Mouse (Mus musculus): ENCODE measurements around the gene Slc11a1. TPM values are rescaled to one million over a fixed set of nuclear protein-coding genes. Genes with fewer than 3 reads are reported as not detected.

Gene Slc11a1
- total RNA-seq, 2 experiments from 2014 or later = 48.1 to 60.8 TPM

DNA sequence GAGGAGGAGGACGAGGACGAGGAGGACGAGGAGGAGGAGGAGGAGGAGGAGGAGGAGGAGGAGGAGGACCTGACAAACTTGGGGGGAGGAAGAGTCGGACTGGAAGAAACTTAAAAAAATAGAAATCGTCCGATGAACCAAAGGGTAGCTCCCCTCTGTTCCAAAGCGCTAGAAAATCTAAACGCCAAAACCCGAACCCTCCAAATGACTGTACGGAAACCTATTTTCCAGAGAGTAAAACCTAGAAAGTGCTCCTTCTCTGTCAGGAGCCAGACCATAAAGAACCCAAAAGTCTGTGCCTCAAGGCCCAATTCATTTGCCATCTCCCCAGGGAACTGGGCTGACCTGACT lies 11.3 kb downstream of the Slc11a1 start:
- ATAC-seq (ENCODE audit: poor library complexity, severe bottlenecking) = no peak

DNA sequence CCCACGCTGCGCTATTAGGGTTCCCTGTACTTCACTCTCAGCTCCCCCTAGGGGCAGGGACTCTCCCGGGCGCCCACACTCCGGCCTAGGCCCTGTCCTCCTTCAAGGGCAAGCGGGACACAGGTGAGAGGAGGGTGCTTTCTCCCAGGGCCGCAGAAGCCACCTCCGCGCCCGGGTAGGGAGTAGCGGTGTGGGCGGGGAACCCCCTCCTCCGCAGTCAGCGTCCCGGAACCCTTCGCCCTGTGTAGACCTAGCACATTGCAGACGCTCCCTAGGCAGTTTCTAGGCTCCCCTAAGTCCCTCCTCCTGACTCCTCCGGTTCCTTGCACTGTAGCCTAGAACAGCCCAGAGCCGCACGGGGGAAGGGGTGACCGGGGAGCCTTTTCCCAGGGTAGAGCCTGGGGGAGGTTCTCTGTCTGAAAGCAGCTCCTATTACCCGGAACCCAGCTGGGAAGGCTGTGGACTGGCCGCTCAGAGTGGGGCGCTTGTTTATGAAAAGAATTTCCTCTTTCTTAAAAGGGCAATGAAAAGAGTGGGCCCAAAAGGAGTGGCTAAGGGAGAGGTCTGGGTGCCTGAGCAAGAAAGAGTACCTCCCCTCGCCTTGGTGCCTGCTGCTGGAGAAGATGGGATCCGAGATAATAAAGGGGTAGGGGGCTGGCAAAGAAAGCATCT lies 11.9 kb downstream of the Slc11a1 start:
- peak; percentile 59 for ATAC-seq (ENCODE audit: poor library complexity, severe bottlenecking)

DNA sequence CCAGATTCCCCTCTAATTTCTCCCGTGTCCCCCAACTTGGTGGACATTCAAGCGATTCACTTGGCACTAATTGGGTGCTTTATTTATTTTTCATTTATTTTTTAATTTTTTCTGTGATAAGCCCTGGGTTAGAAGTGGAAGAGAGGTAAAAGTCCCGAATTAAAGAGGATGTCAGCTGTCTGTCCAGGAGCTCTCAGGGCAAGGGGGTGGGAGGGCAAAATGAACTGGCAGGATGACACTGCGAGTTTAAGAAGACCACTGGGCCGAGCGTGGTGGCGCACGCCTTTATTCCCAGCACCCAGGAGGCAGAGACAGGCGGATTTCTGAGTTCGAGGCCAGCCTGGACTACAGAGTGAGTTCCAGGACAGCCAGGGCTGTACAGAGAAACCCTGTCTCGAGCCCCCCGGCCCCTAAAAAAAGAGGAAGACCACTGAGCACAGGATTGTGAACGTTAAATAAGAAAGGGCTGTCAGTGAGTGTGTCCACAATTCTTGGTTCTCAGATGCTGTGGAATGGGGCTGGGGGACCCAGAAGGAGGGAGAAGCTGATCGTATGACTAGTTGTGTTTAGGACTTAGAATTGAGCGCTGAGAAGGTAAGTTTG lies 12.5 kb downstream of the Slc11a1 start:
- ATAC-seq (ENCODE audit: poor library complexity, severe bottlenecking) = no peak

DNA sequence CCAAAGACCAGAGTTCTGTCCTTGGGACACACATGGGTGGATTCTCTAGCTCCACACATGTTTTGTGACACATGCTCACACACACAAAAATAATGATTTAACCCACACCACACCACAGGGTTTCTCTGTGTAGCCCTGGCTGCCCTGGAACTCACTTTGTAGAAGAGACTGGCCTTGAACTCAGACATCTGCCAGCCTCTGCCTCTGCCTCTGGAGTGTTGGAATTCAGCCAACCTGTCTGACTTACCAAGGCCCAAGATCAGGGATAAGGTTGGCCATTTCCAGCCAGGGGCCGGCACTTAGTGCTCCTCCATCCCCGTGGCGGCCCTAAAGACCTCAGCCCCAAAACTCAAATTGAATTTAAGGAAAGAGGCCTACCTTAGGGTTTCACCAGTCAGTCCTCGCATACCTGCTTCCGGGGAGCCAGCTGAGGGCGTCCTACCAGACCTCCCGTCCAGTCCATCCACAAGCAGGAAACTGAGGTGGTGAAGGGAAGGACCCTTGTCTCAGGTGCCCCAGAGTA lies 13.5 kb downstream of the Slc11a1 start:
- ATAC-seq (ENCODE audit: poor library complexity, severe bottlenecking) = no peak

DNA sequence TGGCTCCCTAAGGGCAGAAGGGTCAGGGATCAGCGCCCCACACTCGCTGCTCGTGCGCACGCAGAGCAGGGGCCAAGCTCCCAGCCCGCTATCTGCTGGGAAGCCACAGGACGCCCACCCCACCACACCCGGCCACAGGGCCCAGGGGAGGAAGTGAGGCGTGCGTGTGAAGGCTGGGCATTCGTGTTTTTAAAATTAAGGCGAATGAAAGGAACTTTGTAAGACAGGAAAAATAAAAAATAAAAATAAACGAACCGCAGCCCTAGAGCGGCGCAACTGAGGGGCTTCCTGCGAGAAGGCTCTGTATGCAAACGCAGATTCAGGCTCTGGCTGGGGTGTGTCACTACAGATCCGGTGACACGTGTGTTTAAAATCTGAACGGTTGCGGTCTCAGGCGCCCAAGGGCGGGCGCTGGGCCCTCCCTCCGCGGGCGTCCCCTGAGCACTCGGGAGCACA lies 14.9 kb downstream of the Slc11a1 start:
- ATAC-seq (ENCODE audit: poor library complexity, severe bottlenecking) = no peak

DNA sequence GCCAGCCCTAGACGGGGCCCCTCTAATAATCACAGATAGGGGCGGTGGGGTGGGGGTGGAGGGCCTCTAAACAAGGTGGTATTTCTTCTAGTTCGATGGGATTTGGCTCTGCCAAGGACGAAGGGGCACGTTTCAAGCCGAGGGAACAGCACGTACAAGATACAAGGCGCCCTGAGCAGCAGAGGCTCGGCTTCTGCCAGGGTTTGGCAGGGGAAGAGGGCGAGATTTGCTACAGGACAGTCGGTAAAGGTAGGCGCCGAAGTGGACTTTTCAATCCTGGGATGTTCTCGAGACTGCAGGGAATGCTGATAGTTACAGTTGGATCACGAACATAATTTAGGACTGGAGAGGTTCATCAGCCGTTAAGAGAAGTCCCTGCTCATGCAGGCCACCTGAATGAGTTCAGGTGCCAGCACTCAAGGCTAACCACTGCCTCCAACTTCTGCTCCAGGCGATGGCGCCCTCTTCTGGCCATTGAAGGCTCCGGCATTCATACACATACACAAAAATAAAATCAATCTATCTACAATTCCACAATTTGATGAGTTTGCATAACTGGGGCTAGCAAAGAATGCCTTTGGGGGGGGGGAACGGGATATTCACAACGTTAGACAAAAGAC lies 15.4 kb downstream of the Slc11a1 start:
- peak; percentile 16 for ATAC-seq (ENCODE audit: poor library complexity, severe bottlenecking)

DNA sequence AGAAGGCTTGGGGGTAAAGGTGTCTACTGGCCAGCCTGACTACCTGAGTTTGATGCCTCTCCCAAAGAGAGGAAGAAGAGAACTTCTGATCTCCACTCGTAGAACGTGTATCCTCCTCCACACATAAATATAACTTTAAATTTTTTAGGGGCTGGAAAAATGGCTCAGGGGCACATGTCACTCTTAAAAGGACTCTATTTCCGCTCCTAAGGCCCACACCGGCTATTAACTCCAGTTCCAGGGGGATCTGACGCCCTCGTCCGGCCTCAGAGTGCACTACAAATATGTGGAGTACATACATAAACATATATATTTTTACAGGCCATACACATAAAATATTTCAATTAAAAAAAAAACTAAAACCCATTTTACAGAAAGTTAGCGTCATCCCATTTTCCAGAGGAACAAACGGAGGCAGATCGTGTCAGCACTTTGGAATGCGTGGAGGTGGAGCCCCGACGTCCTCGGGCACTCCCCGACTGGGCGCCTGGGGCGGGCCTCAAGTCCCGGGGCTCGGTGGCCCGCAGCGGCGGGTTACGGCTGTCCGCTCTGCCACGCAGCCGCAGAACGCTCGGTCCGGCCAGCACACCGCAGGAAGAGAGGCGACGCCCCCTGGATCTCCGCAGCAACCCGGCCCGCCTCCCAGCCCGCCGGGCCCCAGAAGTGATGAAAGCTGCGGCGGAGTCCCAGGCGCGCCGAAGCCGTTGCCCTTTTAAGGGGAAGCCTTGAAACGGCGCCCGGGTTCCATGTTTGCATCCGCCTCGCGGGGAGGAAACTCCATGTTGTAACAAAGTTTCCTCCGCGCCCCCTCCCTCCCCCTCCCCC lies 16.1 kb downstream of the Slc11a1 start, which contains the start of gene Ctdsp1:
Gene Ctdsp1, plus strand, starts transcription at position 586 of the 825 bp plus-strand sequence.
- peak; percentile 63 for ATAC-seq (ENCODE audit: poor library complexity, severe bottlenecking)

DNA sequence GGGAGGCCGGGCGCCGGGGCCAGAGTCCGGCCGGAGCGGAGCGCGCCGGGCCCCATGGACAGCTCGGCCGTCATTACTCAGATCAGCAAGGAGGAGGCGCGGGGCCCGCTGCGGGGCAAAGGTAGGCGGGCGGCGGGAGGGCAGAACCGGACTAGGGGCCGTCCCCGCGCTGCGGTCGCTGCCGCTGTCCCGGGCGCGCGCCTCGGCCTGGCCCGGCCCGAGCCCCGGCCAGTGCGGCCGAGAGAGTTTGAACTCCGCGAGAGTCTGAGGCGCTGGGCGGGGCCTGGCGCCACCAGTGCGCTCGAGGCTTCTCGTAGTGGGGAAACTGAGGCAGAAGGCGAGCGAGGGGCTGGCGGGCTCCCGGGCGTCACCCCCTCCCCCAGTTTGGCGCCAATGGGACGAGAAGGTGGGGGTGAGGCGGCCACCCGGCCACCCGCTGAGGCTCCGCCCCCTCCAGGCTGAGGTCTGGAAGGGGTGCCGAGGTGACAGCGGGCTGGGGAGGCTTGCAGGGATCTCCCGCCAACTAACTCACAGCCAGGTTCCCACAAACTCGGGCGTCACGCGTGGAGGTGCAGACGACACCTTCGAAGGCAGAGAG lies 16.9 kb downstream of the Slc11a1 start:
- peak; percentile 35 for ATAC-seq (ENCODE audit: poor library complexity, severe bottlenecking)

DNA sequence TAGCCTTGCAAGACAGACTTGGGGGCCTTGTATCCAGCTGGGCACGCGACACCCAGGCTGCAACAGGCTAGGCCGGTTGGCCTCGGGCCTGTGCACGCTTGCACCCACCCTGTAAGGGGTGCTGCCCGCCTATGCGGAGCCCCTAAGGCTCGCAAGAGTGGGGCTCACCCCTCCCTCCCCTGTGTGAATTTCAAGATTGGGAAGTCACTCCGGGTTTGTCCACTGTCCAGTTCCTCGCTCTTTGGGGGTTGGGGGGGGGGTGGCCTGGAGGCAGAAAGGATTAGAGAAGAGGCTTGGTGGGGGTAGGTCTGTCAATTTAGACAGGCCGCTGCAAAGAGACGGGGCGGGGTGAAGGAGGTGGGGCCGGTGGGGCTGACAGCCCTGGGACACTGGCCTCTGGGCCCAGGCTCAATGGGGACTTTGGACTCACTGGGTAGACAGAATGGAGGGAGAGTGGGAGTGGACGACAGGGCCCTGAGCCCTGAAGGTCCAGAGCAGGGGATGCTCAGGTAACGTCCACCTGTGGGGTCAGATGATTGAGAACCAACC lies 17.5 kb downstream of the Slc11a1 start:
- no peak for ATAC-seq (ENCODE audit: poor library complexity, severe bottlenecking)

DNA sequence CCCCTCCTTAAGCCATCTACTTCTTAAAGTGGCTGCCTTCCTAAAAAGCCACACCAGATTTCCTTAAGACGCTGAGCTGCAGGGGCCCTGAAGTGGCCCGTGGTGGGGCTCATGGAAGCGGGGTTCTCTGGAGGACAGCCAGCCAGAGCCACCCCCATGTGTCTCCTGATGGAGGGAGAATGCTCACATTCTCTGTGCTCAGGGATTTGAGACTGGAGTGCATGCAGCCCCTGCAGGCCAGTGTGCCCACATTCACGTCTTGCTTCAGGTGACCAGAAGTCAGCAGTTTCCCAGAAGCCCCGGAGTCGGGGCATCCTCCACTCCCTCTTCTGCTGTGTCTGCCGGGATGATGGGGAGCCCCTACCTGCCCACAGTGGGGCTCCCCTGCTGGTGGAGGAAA lies 18.0 kb downstream of the Slc11a1 start:
- no peak for ATAC-seq (ENCODE audit: poor library complexity, severe bottlenecking)

DNA sequence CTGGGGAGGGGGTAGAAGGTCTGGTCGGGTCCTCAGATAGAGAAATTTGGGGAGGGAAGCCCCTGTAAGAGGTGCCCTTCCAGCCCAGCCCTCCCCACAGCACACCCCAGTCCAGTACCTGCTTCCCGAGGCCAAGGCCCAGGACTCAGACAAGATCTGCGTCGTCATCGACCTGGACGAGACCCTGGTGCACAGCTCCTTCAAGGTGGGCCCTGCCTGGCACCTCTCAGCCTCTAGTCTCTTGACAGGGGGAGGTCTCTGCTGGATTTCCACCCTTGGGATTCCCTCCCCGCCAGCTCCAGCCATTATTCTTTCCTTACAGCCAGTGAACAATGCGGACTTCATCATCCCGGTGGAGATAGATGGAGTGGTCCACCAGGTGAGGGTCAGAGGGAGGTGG lies 18.7 kb downstream of the Slc11a1 start:
- no peak for ATAC-seq (ENCODE audit: poor library complexity, severe bottlenecking)

DNA sequence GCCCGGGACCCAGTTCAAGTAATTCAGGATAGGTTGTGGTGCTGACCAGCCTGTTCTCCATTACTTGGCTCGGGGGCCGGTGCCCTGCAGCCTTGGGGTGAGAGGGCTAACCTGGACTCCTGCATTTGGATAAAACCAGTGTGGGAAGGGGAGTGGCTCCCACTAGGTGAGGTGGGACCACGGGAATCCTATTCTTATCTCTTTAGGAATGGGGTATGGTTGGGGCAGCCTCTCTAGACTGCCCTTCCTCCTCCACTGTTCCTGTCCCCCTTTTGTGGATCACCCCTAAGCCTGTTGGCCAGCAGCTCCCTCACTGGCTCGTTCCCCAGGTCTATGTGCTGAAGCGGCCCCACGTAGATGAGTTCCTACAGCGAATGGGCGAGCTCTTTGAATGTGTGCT lies 19.3 kb downstream of the Slc11a1 start:
- no peak for ATAC-seq (ENCODE audit: poor library complexity, severe bottlenecking)

DNA sequence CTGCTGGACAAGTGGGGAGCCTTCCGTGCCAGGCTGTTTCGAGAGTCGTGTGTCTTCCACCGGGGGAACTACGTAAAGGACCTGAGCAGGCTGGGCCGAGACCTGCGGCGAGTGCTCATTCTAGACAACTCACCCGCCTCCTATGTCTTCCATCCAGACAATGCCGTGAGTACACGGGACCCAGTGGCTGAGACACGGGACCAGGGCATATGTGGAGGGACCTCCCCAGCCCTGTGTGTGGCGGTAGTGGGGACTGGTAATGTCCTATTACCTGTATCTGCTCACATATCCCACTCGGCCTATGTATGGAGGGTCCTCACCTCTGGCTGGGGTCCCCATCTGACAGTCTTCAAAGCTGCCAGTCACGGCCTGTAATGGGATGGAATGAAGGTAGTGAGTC lies 19.9 kb downstream of the Slc11a1 start:
- ATAC-seq (ENCODE audit: poor library complexity, severe bottlenecking) = no peak

DNA sequence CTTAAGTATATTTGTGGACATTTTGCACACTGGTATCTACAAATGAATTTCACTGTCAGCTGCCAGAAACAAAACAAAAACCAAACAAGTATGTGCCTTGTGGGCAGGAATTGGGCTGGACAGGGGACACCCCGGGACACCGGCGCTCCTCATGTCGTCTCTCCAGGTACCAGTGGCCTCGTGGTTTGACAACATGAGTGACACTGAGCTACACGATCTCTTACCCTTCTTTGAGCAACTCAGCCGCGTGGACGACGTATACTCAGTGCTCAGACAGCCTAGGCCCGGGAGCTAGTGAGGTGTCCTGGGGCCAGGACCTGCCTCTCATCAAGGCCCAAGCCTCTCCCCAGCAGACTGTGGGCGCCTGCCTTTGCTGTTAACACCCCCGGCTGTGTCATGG lies 20.3 kb downstream of the Slc11a1 start:
- no peak for ATAC-seq (ENCODE audit: poor library complexity, severe bottlenecking)

DNA sequence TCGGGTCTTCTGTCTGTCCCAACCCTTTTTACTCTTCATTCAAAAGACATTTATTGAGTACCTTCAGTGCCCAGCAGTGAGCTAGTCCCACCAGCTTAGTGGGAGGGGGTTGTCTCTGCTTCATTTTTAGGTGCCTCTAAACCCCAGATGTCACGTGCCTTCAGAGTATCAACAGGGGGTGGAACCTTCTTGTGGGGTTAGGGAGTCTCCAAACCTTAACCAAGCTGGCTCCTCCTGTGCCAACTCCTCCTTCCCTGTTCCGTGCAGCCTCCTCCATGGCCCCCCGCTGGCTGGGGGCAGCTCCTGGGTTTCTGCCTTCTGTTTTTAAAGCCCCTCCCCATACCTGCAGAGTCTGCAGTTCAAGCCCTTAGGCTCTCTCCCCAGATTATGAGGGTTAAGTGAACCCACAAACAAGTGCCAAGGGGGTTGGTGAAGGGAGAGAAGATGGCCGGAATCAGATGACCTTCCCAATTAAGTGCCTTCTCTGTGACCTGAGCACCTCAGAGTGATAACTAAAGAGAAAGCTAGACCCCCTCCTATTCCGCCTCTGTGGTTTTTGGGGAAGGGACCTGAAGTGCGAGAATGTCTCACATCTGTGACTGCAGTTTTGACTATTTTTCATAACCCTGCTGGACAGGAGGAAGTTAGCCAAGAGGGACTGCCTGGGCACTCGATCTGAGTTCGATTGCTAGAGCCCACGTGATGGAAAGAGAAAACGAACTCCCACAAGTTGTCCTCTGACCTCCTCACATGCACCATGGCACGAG lies 21.6 kb downstream of the Slc11a1 start:
- ATAC-seq (ENCODE audit: poor library complexity, severe bottlenecking) = peak; percentile 34

DNA sequence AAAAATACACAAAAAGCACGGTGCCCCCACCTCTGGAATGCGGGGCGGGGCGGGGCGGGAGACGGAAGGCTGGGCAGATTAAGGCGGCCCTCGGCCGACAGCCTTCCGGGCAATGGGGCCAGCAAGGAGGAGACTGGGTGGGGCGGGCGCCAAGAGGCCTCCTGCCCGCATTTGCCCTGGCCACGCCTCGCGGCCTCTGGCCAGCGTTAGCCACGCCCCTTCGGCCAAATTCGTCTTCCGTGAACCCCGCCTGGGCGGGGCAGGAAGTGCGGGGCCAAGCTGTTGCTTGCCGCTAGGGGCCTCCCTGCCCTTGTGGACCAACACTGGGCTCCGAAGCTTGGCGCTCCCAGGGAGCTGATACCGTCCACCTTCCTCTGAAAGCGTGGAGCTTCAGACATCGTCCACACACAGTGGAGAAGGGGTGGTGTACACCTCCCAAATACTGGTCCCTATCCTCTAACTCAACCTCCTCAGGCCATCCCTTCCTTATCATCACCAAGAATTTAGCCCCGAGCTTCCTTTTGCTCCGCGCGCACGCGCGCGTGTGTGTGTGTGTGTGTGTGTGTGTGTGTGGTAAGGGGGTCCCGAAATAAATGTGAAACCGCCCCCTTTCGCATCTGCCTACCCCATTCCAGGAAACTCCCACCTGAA lies 22.4 kb downstream of the Slc11a1 start:
- peak; percentile 86 for ATAC-seq (ENCODE audit: poor library complexity, severe bottlenecking)

DNA sequence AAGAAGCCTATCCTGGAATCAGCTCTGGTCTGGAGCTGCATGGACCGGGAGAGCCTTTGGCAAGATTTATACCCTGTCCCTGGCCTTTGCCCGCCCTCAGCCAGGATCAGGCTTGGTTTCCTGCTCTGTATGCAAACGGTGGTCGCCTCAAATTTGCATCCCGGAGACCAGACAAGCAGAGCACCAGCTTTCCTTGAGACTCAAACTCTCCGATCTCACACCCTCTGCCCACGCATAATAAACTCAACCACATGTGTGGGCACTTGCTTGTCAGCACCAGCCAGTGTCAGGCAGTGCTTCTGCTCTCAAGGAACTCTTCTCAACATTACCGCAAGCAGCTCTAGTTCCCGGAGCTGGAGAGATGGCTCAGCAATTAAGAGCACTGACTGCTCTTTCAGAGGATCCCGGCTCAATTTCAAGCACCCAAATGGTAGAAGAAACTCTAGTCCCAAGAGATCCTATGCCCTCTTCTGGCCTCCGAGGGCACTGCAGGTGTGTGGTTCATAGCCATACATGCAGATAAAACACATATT lies 23.0 kb downstream of the Slc11a1 start:
- peak; percentile 25 for ATAC-seq (ENCODE audit: poor library complexity, severe bottlenecking)

DNA sequence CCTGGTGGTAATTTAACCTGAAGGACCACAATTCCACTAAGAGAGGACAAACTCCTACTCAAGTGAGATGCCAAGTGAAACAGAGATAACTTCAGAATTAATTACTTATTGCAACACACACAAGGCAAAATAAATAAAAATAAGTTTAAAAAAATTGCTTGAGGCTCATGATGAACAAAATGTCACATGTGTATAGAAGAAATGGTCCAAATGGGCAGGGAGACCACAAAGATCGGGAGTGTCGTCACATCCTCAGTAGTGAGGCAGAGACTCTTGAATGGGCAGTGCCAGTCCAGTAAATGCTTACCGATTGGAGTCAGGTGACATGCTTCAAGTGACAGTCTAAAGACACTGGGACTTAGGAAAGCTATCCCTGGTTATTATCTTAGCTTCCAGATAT lies 25.5 kb downstream of the Slc11a1 start:
- no peak for ATAC-seq (ENCODE audit: poor library complexity, severe bottlenecking)
